Mouse (Mus musculus) neural tube, embryonic 13.5 days (tissue): ENCODE measurements around the gene Epb41l4b. TPM values are rescaled to one million over a fixed set of nuclear protein-coding genes. Genes with fewer than 3 reads are reported as not detected.
A peak's percentile ranks its signal among the peaks of the same experiment; 100 is the strongest.

Experiments
- ATAC-seq: fragments of 200-750 bp; cut with Nextera tagmentation; 2 replicates; pipeline ENCODE4 v1.8.0; 2017; ENCODE audit warnings: low read depth, mild to moderate bottlenecking, moderate TSS enrichment, moderate library complexity
- H3K27ac ChIP-seq: fragments of 300-500 bp; sonication (generic); replicated peaks from 2 replicates; pipeline ENCODE4 v1.5.1; 2015; ENCODE audit warnings: moderate library complexity, mild to moderate bottlenecking, inconsistent platforms
- H3K27me3 ChIP-seq: fragments of 300-500 bp; sonication (generic); 2 replicates; pipeline ENCODE4 v1.6.1; 2015; ENCODE audit warnings: mild to moderate bottlenecking, inconsistent platforms
- H3K36me3 ChIP-seq: fragments of 300-500 bp; sonication (generic); 2 replicates; pipeline ENCODE4 v1.6.1; 2015; ENCODE audit warnings: mild to moderate bottlenecking, inconsistent platforms
- H3K4me1 ChIP-seq: fragments of 300-500 bp; sonication (generic); replicated peaks from 2 replicates; pipeline ENCODE4 v1.6.1; 2015; ENCODE audit warnings: inconsistent platforms
- H3K4me2 ChIP-seq: fragments of 300-500 bp; sonication (generic); 2 replicates; pipeline ENCODE4 v1.6.1; 2015; ENCODE audit warnings: inconsistent platforms, mild to moderate bottlenecking, moderate library complexity
- H3K4me3 ChIP-seq: fragments of 300-500 bp; sonication (generic); 2 replicates; pipeline ENCODE4 v1.5.1; 2015; ENCODE audit warnings: mild to moderate bottlenecking, inconsistent platforms
- H3K9ac ChIP-seq: fragments of 300-500 bp; sonication (generic); 2 replicates; pipeline ENCODE4 v1.6.1; 2015; ENCODE audit warnings: moderate library complexity, mild to moderate bottlenecking, inconsistent platforms
- H3K9me3 ChIP-seq: fragments of 300-500 bp; sonication (generic); 2 replicates; pipeline ENCODE4 v1.6.1; 2016; ENCODE audit warnings: inconsistent platforms
- WGBS: fragments of 180-500 bp; shearing (Covaris S2); methylation state at CpG from one replicate; pipeline ENCODE4 v1.1.7; 2015; 5-methylcytosine and 5-hydroxymethylcytosine counted together
- polyA plus RNA-seq: library from polyadenylated mRNA; unstranded; fragments of >200 nt; fragmentation: Nextera tagmentation; extraction: Ambion mirVana; gene quantifications from 2 replicates; pipeline ENCODE4 v1.2.1, GENCODE M21; 2015

Epb41l4b gene
- polyA plus RNA-seq, 1 experiment from 2014 or later, result 2.3 TPM

GRCm38 (mm10) chr4:56990215-56990584 is 153.0 kb downstream of the Epb41l4b start, which contains the start of gene Frrs1l:
Gene Frrs1l (minus strand): TSS chr4:56990391.
- under 1% methylated on average over 27 of the region's 44 CpGs for WGBS
- Histone ChIP-seq H3K9ac (peak within 1 kb of the TSS; percentile 89), H3K4me2 (peak within 1 kb of the TSS; percentile 89), H3K27me3 (peaks cover 10% of the 10 kb centered on the region), H3K4me3 (peak within 1 kb of the TSS; percentile 75), H3K9me3 (no peaks in the 10 kb centered on the region), H3K27ac (peak within 1 kb of the TSS; percentile 82), H3K36me3 (no peaks in the 10 kb centered on the region), H3K4me1 (peaks cover 20% of the 10 kb centered on the region)
- ATAC-seq, result peak; percentile 95

DNA sequence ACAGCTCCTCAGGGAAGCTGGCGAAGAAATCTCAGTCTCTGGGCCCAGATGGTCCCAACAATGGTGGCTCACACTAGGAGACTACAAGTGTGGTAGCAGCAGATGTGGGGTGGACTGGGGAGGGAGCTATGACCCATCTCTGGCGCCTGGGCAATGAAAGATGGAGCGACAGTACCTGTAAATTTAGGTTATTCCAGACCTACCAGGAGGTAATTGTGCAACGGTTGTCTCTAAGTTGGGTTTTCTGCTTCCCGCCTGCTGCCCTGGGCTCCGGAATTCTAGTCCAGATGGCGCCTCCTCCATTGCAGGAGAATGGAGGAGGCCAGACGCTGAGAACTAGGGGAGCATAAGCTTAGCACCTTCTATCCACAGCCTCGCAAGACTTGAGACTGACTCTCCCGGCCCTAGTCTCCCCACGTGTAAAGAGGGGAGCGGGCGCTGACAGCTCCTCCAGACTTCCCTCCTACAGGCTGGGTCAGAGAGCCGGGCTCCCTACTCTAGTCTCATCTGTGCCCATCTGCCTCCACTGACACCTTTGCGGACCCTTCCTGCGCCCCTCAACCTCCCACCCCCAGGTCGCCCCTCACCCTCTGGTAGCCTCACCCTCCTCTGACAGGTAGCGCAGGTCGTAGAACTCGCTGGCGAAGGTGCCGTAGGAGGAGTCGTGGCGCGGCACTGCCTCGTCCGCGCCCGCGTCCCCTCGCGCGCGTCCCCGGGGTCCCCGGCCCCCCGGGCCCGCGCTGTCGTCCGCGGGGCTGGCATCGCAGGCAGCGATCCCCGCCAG is 153.6 kb downstream of the Epb41l4b start:
- Histone ChIP-seq H3K4me3 (peak overlapping the region; percentile 75), H3K36me3 (no peaks in the 10 kb centered on the region), H3K4me1 (peaks cover 20% of the 10 kb centered on the region), H3K4me2 (peak overlapping the region; percentile 89), H3K9ac (peak overlapping the region; percentile 89), H3K27ac (peak overlapping the region; percentile 82), H3K27me3 (peaks cover 10% of the 10 kb centered on the region), H3K9me3 (no peaks in the 10 kb centered on the region)
- 2% methylated on average over 45 of the region's 45 CpGs for WGBS
- ATAC-seq, result peak; percentile 85

DNA sequence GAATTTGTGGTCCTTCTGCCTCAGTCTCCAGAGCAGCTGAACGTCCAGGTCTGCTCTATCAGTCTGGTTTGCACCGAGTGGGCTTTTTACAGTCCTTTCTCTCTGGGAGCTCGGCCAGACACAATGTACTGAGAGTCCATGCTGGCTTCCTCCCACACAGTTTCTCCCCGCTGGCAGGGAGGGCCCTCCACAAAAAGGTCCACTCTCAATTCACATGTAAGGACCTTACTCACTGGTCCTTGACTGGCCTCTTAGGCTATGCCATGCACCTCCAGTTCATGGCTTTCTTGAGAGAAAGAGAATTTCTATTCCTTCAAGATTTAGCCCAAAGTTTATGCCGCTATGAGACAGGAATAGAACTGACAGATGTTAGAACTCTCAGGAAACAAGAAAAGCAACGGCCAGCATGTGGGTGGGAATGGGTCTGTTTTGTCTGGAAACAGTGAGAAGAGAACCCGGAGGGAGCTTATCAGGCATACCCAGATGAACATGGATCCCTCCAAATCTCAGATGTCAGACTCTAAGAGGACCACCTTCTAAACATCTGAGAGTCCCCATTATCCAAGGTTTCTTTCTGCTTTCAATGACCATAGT is 177.6 kb downstream of the Epb41l4b start:
- H3K4me3 ChIP-seq, result no peak overlapping the region
- 75% methylated on average over 7 of the region's 7 CpGs for WGBS
- no peak overlapping the region for H3K4me2 ChIP-seq
- no peak overlapping the region for H3K27ac ChIP-seq
- H3K9ac ChIP-seq, result no peak overlapping the region
- H3K27me3 ChIP-seq, result no peaks in the 10 kb centered on the region
- H3K36me3 ChIP-seq, result peaks cover 47% of the 10 kb centered on the region
- no peaks in the 10 kb centered on the region for H3K9me3 ChIP-seq
- ATAC-seq, result no peak
- peaks cover 7% of the 10 kb centered on the region; the same call in 1 of the 2 replicates for H3K4me1 ChIP-seq

DNA sequence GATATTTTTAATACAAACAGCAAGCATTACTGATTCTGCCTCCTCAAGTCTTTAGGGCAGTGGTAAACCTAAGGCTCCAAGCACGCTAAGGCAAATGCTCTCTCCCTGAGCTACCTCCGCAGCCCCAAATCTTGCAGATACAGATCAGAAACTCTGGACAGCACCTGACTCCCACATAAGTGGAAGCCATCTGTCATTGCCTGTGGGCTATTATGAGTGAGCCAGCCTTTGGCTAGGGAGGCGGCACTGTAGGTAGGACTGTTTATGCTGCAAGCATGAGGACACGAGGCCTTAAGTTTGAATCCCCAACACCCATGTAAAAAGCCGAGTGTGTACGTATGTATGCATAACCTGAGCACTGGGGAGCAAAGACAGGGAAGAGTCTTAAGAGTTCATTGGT is 179.6 kb downstream of the Epb41l4b start:
- H3K4me3 ChIP-seq, result no peak overlapping the region
- 91% methylated on average over 6 of the region's 6 CpGs for WGBS
- no peaks in the 10 kb centered on the region for H3K27me3 ChIP-seq
- no peak overlapping the region for H3K27ac ChIP-seq
- H3K9ac ChIP-seq, result no peak overlapping the region
- H3K9me3 ChIP-seq, result no peaks in the 10 kb centered on the region
- peaks cover 45% of the 10 kb centered on the region for H3K36me3 ChIP-seq
- ATAC-seq, result no peak
- H3K4me1 ChIP-seq, result no peaks in the 10 kb centered on the region
- H3K4me2 ChIP-seq, result no peak overlapping the region

- Histone ChIP-seq H3K36me3 (peaks cover 25% of the 10 kb centered on the region), H3K9ac (no peak overlapping the region), H3K27ac (no peak overlapping the region), H3K4me1 (no peaks in the 10 kb centered on the region), H3K4me2 (no peak overlapping the region), H3K4me3 (no peak overlapping the region), H3K9me3 (no peaks in the 10 kb centered on the region), H3K27me3 (no peaks in the 10 kb centered on the region)
- WGBS, result 89% methylated on average over 12 of the region's 12 CpGs
- no peak for ATAC-seq
Measured at GRCm38 (mm10) chr4:56961320-56961925, 181.8 kb downstream of the Epb41l4b start.

DNA sequence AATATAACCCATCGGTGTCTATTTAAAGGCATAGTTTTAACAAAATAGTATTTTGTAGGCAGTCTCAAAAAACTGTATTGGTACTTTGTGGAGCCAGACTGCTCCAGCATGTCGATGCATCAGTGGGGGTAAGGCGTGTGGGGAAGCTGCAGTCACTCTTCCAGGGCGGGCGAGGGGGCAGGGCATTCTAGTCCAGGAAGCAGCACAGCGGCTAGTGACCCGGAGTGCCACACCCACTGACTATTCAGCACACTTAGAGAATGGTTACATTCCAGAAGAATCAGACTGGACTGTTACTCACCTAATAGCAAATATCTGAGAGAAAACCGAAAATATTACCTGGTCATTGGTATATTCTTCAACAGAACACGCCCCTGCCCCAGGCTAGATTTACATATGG is 185.7 kb downstream of the Epb41l4b start:
- ATAC-seq, result no peak
- 54% methylated on average over 9 of the region's 9 CpGs for WGBS
- H3K27me3 ChIP-seq, result no peaks in the 10 kb centered on the region
- no peak overlapping the region for H3K27ac ChIP-seq
- no peak overlapping the region for H3K9ac ChIP-seq
- peaks cover 15% of the 10 kb centered on the region for H3K36me3 ChIP-seq
- no peaks in the 10 kb centered on the region for H3K4me1 ChIP-seq
- no peak overlapping the region for H3K4me3 ChIP-seq
- no peaks in the 10 kb centered on the region for H3K9me3 ChIP-seq
- no peak overlapping the region for H3K4me2 ChIP-seq

DNA sequence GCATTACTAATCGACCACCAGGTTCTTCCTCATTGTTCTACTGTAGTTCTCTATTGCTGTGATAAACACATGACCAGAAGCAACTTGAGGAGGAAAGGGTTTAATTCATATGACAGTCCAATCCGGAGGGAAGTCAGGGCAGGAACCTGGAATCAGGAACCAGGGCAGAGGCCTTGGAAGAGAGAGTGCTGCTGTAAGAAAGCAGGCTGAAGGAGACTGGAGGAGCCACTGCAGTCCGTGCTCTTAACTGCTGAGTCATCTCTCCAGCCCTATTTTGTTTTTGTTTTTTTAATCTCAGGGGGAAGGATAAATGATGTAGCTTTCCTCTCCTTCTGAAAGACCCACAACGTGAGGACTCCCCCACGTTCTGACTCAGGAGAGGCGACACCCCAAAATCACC is 190.0 kb downstream of the Epb41l4b start:
- no peak overlapping the region for H3K4me2 ChIP-seq
- H3K27ac ChIP-seq, result no peak overlapping the region
- H3K27me3 ChIP-seq, result peaks cover 2% of the 10 kb centered on the region; the same call in 1 of the 2 replicates
- 70% methylated on average over 6 of the region's 6 CpGs for WGBS
- H3K36me3 ChIP-seq, result no peaks in the 10 kb centered on the region
- ATAC-seq, result no peak
- no peaks in the 10 kb centered on the region for H3K9me3 ChIP-seq
- H3K9ac ChIP-seq, result no peak overlapping the region
- H3K4me3 ChIP-seq, result no peak overlapping the region
- H3K4me1 ChIP-seq, result no peaks in the 10 kb centered on the region

DNA sequence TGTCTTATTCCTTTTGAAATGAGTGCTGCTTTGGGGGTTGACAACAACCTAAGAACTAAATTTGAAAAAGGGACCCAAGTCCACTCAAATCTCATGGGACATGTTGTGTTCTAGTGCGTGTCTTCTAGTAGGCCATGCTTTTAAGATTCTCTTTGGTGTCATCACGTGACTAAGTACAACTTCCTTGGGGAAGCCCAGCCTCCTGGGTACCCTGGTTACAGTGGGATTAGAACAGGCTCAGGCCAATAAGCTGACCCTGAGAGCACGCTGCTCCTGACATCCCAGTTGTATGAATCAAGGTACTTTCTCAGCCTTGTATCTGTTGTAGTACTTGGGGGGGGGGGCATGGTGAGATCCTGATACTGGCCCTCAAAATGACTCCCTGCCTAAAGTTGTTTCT is 191.5 kb downstream of the Epb41l4b start:
- no peak for ATAC-seq
- no peak overlapping the region for H3K27ac ChIP-seq
- H3K4me2 ChIP-seq, result no peak overlapping the region
- H3K4me3 ChIP-seq, result no peak overlapping the region
- H3K9me3 ChIP-seq, result no peaks in the 10 kb centered on the region
- peaks cover 2% of the 10 kb centered on the region; the same call in 1 of the 2 replicates for H3K27me3 ChIP-seq
- 93% methylated on average over 3 of the region's 3 CpGs for WGBS
- H3K9ac ChIP-seq, result no peak overlapping the region
- no peaks in the 10 kb centered on the region for H3K4me1 ChIP-seq
- no peaks in the 10 kb centered on the region for H3K36me3 ChIP-seq

DNA sequence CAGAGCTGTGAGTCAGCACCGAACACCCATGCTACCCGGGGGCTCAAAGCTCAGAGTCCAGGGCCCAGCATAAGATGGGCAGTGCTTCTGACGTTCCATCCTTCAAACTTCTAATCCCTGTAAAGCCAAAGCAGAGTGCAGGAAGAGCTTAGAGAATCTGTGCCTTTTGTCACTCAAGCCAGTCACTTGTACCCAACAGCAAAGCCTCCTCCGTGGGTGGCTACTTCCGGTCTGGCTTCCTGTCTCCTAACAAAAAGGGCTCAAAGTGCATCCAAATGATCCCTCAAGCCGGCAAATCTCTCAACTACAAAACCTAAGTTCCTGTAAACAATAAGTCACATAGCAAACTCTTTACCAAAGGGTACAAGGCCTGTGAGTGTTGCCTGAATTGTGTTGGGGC is 193.7 kb downstream of the Epb41l4b start:
- H3K4me2 ChIP-seq, result no peak overlapping the region
- WGBS, result 76% methylated on average over 6 of the region's 6 CpGs
- H3K27ac ChIP-seq, result no peak overlapping the region
- no peak for ATAC-seq
- H3K36me3 ChIP-seq, result no peaks in the 10 kb centered on the region
- peaks cover 19% of the 10 kb centered on the region for H3K4me1 ChIP-seq
- no peak overlapping the region for H3K4me3 ChIP-seq
- H3K9ac ChIP-seq, result no peak overlapping the region
- no peaks in the 10 kb centered on the region for H3K9me3 ChIP-seq
- H3K27me3 ChIP-seq, result peaks cover 2% of the 10 kb centered on the region; the same call in 1 of the 2 replicates

- Histone ChIP-seq H3K9me3 (no peaks in the 10 kb centered on the region), H3K27me3 (peaks cover 2% of the 10 kb centered on the region; the same call in 1 of the 2 replicates), H3K36me3 (no peaks in the 10 kb centered on the region), H3K4me3 (peak within 1 kb of the TSS; percentile 84), H3K27ac (peak within 1 kb of the TSS; percentile 90), H3K4me2 (peak within 1 kb of the TSS; percentile 99), H3K9ac (peak within 1 kb of the TSS; percentile 85), H3K4me1 (peaks cover 33% of the 10 kb centered on the region)
- peak; percentile 98 for ATAC-seq
- under 1% methylated on average over 100 of the region's 107 CpGs for WGBS
Measured at GRCm38 (mm10) chr4:56946641-56947640, 196.3 kb downstream of the Epb41l4b start, which contains the start of gene Tmem245. Gene Tmem245 (minus strand): TSS chr4:56947437.

- WGBS, result 1% methylated on average over 14 of the region's 14 CpGs
- no peak for ATAC-seq
- Histone ChIP-seq H3K4me3 (peak overlapping the region; percentile 84), H3K9me3 (no peaks in the 10 kb centered on the region), H3K4me2 (peak overlapping the region; percentile 99), H3K4me1 (peaks cover 33% of the 10 kb centered on the region), H3K36me3 (no peaks in the 10 kb centered on the region), H3K27me3 (peaks cover 2% of the 10 kb centered on the region; the same call in 1 of the 2 replicates), H3K27ac (no peak overlapping the region), H3K9ac (peak overlapping the region; percentile 85)
Measured at GRCm38 (mm10) chr4:56946180-56946579, 197.1 kb downstream of the Epb41l4b start.
